Mouse (Mus musculus) testis, adult 2 months (tissue): ENCODE data around the gene Vopp1. TPM values are rescaled to one million over a fixed set of nuclear protein-coding genes. Genes with fewer than 3 reads are reported as not detected.
"Not testable (repeated sequence)": the region's sequence is repeated elsewhere in the genome, so short reads cannot be mapped to it uniquely, and the experiment has no call there.

ENCODE experiments used
- H3K27ac ChIP-seq: fragments of 200-500 bp; 2 replicates; pipeline ENCODE4 v1.5.1; 2012; ENCODE audit warnings: low read depth, low read length; ENCODE audit not compliant: control insufficient read depth, insufficient read depth
- H3K27me3 ChIP-seq: fragments of 200-500 bp; 2 replicates; pipeline ENCODE4 v1.6.1; 2012; ENCODE audit warnings: mild to moderate bottlenecking, low read length, moderate library complexity; ENCODE audit not compliant: control insufficient read depth, insufficient read depth
- H3K36me3 ChIP-seq: fragments of 200-500 bp; 2 replicates; pipeline ENCODE4 v1.6.1; 2012; ENCODE audit warnings: mild to moderate bottlenecking, low read length; ENCODE audit not compliant: control insufficient read depth, insufficient read depth
- H3K4me1 ChIP-seq: fragments of 200-500 bp; 2 replicates; pipeline ENCODE4 v1.6.1; 2012; ENCODE audit warnings: low read length; ENCODE audit not compliant: control insufficient read depth, insufficient read depth
- H3K4me3 ChIP-seq: fragments of 200-500 bp; 2 replicates; pipeline ENCODE4 v1.5.1; 2012; ENCODE audit warnings: low read depth, mild to moderate bottlenecking, low read length, moderate library complexity, mixed read lengths; ENCODE audit not compliant: control insufficient read depth
- CTCF ChIP-seq: fragments of 200-500 bp; IDR thresholded peaks from 2 replicates; pipeline ENCODE4 v1.5.1; 2012; ENCODE audit warnings: low read depth, mild to moderate bottlenecking, inconsistent platforms, low read length, moderate library complexity; ENCODE audit not compliant: control insufficient read depth, insufficient read depth, insufficient replicate concordance
- POLR2A ChIP-seq: fragments of 200-500 bp; IDR thresholded peaks from 2 replicates; pipeline ENCODE4 v1.6.1; 2012; ENCODE audit warnings: low read depth, mild to moderate bottlenecking, inconsistent platforms, low read length, moderate library complexity; ENCODE audit not compliant: control insufficient read depth
- polyA plus RNA-seq: library from polyadenylated mRNA; depleted of rRNA; stranded (reverse); fragments of >200 nt; gene quantifications from 2 replicates; pipeline ENCODE4 v1.2.3, GENCODE M21; 2012; rRNA removed

Vopp1 gene
- 1.1 and 1.2 TPM in 2 replicates for polyA plus RNA-seq

DNA sequence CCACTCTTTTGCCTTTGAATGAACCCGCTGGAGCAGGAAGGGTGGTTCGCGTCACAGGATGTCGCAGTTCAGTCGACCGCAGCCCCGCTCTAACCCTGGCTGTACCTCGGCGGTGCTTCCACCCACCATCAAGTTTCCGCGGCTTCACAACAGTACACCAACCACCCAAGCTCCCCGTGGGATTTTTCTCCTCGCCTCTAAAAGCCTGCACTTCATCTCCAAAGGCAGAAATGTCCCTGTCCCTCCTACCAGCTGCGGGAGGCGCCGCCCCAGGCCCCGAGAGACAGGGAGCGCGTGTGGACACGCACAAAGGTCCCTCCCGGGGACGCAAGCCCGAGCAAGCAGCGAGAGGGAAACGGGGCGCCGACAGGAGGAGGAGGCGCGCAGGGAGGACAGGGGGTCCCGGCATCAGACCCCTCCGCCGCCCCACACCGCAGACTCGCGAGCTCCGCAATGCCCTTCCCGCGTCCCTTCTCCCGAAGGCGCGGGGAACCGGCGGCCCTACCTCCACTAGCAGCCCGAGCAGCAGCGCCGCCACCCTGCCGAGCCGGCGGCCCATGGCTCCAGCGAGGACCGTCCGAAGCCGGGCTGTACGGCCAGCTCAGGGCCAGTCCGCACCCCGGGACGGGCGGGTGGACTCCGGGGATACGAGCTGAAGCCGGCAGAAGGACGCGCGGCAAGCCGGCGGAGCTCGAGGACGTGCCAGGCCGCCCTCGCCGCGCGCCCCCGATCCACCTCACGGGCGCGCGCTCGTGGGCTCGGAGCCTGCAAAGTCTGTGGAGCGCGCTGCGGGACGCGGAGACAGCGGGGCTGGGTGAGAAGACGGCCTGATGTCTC, at the start of gene Vopp1:
Gene Vopp1 (minus strand): TSS at position 738 of the 837 bp plus-strand sequence.
- Histone ChIP-seq H3K4me3 (peak within 1 kb of the TSS; percentile 88), H3K4me1 (peaks cover 8% of the 10 kb centered on the region), H3K36me3 (no peaks in the 10 kb centered on the region), H3K27me3 (no peaks in the 10 kb centered on the region), H3K27ac (no peak within 1 kb of the TSS)
- no peak for TF ChIP-seq CTCF
- TF ChIP-seq POLR2A, result peak; percentile 20; the same call in 1 of the 2 replicates

DNA sequence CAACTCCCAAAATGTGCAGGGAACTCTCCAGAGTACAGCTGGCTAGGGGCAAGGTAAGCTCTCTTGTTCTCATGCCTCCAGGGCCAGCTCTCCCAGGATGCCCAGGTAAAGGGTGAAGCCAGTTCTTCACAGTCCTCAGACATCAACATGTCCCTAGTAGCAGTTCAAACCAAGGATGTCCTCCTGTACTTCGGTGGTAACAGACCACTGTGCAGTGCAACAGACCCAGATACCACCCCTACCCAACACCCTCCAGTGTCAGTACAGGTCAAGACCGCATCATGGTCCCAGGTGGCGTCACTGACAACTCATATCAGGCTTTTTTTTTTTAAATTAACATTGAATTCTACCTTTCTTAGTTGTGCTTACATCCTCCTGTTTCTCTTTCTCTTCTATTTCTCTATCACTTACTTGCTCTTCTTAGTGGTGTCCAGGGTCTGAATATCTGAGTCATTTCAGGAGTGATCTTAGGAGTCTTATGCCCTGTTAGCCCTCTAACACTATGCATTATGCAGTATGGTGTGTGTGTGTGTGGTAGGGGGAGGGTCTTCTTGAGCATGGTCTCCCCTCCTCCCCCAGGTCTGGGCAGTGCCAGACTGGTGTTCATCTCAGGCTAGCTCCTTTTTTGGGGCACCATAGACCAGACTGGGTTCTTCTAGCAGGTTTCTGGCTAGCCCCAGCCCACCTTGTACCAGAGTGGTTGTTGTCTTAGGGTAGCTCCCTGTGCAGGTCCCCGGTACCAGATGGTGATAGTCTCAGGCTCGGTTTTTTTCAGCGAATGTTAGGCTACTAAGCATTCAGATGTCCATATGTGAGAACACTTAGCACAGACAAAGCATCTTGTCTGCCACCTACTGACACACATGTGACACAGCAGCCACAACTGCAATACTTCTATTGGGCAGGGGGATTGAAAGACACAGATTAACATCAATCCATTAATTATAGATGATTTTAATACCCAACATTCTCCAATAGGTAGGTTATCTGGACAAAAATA, 34.4 kb upstream of the Vopp1 start:
- Histone ChIP-seq H3K4me1 (no peaks in the 10 kb centered on the region), H3K27ac (no peak overlapping the region), H3K36me3 (no peaks in the 10 kb centered on the region), H3K27me3 (no peaks in the 10 kb centered on the region), H3K4me3 (no peak overlapping the region)
- no peak; the same call in 1 of the 2 replicates for TF ChIP-seq CTCF
- TF ChIP-seq POLR2A, result no peak

DNA sequence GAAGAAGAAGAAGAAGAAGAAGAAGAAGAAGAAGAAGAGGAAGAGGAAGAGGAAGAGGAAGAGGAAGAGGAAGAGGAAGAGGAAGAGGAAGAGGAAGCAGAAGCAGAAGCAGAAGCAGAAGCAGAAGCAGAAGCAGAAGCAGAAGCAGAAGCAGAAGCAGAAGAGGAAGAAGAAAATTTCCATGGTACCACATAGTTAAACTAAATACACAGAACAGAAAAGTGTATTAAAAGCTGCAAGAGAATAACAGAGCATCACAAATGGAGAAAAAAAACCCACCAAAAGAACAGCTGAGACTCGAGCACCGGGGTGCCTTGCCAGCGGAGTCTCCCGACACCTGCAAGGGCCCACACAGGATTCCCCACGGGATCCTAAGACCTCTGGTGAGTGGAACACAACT, 26.2 kb upstream of the Vopp1 start:
- not testable (repeated sequence) for H3K36me3 ChIP-seq, H3K4me1 ChIP-seq, H3K4me3 ChIP-seq, H3K27ac ChIP-seq, H3K27me3 ChIP-seq

DNA sequence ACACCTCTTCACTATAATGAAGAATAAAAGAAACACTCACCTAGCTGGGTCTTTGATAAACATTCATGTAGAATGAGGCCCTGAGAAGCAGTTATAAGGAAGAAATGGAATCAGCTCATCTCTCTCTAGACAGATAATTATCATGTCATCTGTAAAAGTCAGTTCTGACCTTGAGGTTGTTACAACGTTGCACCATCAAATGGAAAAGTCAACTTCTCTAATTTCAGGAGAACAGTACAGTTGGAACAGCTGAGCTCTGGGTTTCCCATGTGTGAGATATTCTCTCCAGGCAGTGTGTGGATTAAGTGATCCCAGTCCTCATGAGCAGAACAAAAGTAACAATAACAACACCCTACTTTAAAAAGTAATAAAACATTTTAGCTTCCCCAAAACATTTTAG, 25.3 kb upstream of the Vopp1 start, which contains the start of gene Vmn1r21:
Gene Vmn1r21 (minus strand): TSS at position 58 of the 400 bp plus-strand sequence.
- H3K27ac ChIP-seq, result no peak within 1 kb of the TSS
- no peak within 1 kb of the TSS for H3K4me3 ChIP-seq
- H3K27me3 ChIP-seq, result no peaks in the 10 kb centered on the region
- no peaks in the 10 kb centered on the region for H3K36me3 ChIP-seq
- no peak for TF ChIP-seq CTCF
- TF ChIP-seq POLR2A, result no peak
- H3K4me1 ChIP-seq, result no peaks in the 10 kb centered on the region

DNA sequence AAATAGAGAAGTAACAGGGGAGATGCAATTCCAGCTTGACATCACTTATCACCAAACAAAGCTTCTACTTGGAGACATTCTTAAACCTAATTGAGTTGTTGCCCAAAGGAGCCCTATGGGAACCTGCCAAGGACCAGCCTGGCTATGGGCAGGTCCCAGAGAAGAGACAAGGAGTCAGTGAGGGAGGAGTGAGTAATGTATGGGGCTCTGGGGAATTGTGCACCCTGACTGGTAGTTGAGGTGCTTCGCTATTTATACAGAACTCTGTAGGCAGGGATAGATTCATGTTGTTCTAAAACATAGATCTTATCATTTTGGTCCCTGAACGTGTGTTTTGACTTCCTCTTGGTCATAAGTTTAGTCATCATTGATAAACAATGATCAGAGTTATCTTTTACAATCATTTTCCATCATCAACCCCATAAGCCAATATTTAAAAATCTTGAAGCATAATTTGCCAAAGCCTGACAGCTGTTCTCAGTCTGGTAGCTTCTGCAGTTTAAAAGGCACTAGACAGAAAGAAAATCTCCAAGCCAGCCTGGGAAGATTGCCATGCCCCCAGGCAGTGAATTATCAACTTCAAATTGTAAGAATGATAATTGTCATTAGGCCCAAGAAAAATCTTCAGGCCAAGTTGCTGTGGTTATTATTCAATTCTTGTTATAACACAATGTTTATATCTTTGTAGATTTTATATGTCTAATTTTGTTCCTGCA, 14.9 kb upstream of the Vopp1 start:
- no peak overlapping the region for H3K4me3 ChIP-seq
- H3K36me3 ChIP-seq, result no peaks in the 10 kb centered on the region
- no peaks in the 10 kb centered on the region for H3K27me3 ChIP-seq
- no peaks in the 10 kb centered on the region for H3K4me1 ChIP-seq
- TF ChIP-seq CTCF, result no peak
- TF ChIP-seq POLR2A, result no peak
- H3K27ac ChIP-seq, result no peak overlapping the region

DNA sequence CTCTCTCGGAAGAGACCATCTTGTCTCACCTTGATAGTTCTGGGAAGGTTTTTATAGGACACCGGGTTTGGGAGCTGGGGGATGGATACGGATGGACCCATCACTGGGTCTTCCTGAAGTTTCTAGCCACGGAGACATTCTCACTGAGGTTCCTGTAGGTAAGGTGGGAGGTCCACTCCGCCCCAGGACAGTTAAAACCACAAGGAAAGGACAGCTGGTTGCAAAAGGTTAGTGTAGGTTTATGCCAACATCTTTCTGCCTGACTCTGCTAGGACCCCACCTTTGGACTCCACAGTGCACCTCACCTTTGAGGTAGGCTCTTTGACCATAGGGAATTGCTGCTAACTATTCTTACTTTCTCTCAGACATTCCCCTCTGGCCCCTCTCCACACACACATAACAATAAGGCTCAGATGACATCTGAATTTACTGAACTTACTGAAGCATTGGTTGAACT, 328 bp upstream of the Vopp1 start:
- H3K27ac ChIP-seq, result no peak overlapping the region
- H3K4me3 ChIP-seq, result peak overlapping the region; percentile 88
- H3K4me1 ChIP-seq, result peaks cover 8% of the 10 kb centered on the region
- TF ChIP-seq CTCF, result no peak
- no peak for TF ChIP-seq POLR2A
- H3K27me3 ChIP-seq, result no peaks in the 10 kb centered on the region
- no peaks in the 10 kb centered on the region for H3K36me3 ChIP-seq
